Mouse (Mus musculus): ENCODE measurements around the gene Gpn2. TPM values are rescaled to one million over a fixed set of nuclear protein-coding genes. Genes with fewer than 3 reads are reported as not detected.

The Gpn2 gene
- polyA plus RNA-seq, 1 experiment from 2014 or later: 20.4 TPM

DNA sequence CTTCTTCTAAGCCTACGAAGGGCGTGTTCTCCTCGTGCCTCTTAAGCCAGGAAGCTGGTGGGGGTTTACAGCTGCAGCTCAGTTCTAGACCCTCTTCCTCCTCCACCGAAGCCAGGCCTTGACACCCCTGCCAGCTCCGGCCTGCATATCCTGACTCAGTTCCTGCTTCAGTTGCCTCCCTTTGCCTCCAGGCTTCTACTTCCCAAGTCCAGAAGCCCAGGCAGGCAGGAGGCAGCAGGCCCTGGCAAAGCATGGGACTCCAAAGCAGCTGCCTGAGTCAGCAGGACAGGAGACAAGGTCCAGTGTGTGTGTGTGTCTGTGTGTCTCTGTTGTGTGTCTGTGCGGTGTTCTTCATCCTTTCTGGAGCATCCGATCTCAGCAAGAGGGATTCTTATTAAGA is 20.0 kb downstream of the Gpn2 start:
- no peak overlapping the region for H3K4me3 ChIP-seq (replicated peaks; ENCODE audit: low read length)
- no peak overlapping the region for H3K9ac ChIP-seq
- ATAC-seq (ENCODE audit: low FRiP score) (no peak), DNase-seq (ENCODE audit: low spot score) (no peak)
- no peaks in the 10 kb centered on the region for H3K4me1 ChIP-seq (replicated peaks; ENCODE audit: control insufficient read depth, insufficient read depth, low read length)
- peaks cover 37% of the 10 kb centered on the region for H3K27me3 ChIP-seq (ENCODE audit: control insufficient read depth, insufficient read depth, low read length)
- H3K4me2 ChIP-seq (replicated peaks): no peak overlapping the region
- no peaks in the 10 kb centered on the region for H3K9me3 ChIP-seq (ENCODE audit: control insufficient read depth, low read length)
- WGBS: 89% methylated on average over 7 of the region's 7 CpGs
- H3K36me3 ChIP-seq (replicated peaks; ENCODE audit: control insufficient read depth, insufficient read depth): peaks cover 52% of the 10 kb centered on the region
- no peak overlapping the region for H3K27ac ChIP-seq

- no peak overlapping the region for H3K4me2 ChIP-seq (replicated peaks)
- H3K27ac ChIP-seq: no peak overlapping the region
- ATAC-seq (ENCODE audit: low FRiP score): no peak
- no peak overlapping the region for H3K4me3 ChIP-seq (replicated peaks; ENCODE audit: low read length)
- peaks cover 59% of the 10 kb centered on the region for H3K36me3 ChIP-seq (replicated peaks; ENCODE audit: control insufficient read depth, insufficient read depth)
- no peaks in the 10 kb centered on the region for H3K9me3 ChIP-seq (ENCODE audit: control insufficient read depth, low read length)
- no peaks in the 10 kb centered on the region for H3K4me1 ChIP-seq (replicated peaks; ENCODE audit: control insufficient read depth, insufficient read depth, low read length)
- 56% methylated on average over 6 of the region's 6 CpGs for WGBS
- no peak overlapping the region for H3K9ac ChIP-seq
- peaks cover 31% of the 10 kb centered on the region for H3K27me3 ChIP-seq (ENCODE audit: control insufficient read depth, insufficient read depth, low read length)
- DNase-seq (ENCODE audit: low spot score): no peak
These were observed 20.7 kb downstream of the Gpn2 start for GRCm38 (mm10) chr4:133604856-133605255.

- 59% methylated on average over 9 of the region's 9 CpGs for WGBS
- H3K4me1 ChIP-seq (replicated peaks; ENCODE audit: control insufficient read depth, insufficient read depth, low read length): no peaks in the 10 kb centered on the region
- no peaks in the 10 kb centered on the region for H3K9me3 ChIP-seq (ENCODE audit: control insufficient read depth, low read length)
- peaks cover 26% of the 10 kb centered on the region for H3K27me3 ChIP-seq (ENCODE audit: control insufficient read depth, insufficient read depth, low read length)
- H3K4me3 ChIP-seq (replicated peaks; ENCODE audit: low read length): no peak overlapping the region
- H3K27ac ChIP-seq: no peak overlapping the region
- H3K4me2 ChIP-seq (replicated peaks): no peak overlapping the region
- peaks cover 62% of the 10 kb centered on the region for H3K36me3 ChIP-seq (replicated peaks; ENCODE audit: control insufficient read depth, insufficient read depth)
- no peak overlapping the region for H3K9ac ChIP-seq
- DNase-seq (ENCODE audit: low spot score) (no peak), ATAC-seq (ENCODE audit: low FRiP score) (no peak)
These were observed 21.2 kb downstream of the Gpn2 start for GRCm38 (mm10) chr4:133605330-133605729.

DNA sequence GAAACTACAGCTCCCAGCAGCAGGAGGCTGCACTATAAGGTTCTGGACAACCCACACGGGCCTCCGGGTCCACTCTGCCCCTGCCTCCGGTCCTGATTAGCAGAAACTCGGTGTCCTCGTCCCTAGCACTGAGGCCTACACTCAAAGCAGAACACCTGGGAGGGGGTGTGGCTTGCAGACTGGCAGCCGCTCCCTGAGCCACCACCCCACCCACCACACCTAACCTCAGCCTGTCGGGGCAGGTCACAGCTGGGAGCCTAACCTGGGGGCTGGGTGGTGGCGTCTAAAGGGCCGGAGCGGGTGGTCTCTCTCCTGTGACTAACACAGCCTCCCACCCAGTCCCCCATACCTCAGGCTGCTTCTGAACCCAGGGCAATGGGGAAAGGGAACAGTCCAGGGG is 23.1 kb downstream of the Gpn2 start:
- no peak for DNase-seq (ENCODE audit: low spot score)
- Histone ChIP-seq H3K9me3 (ENCODE audit: control insufficient read depth, low read length) (no peaks in the 10 kb centered on the region), H3K4me2 (replicated peaks) (no peak overlapping the region), H3K27ac (no peak overlapping the region), H3K4me3 (replicated peaks; ENCODE audit: low read length) (no peak overlapping the region), H3K36me3 (replicated peaks; ENCODE audit: control insufficient read depth, insufficient read depth) (peaks cover 74% of the 10 kb centered on the region), H3K9ac (no peak overlapping the region), H3K27me3 (ENCODE audit: control insufficient read depth, insufficient read depth, low read length) (peaks cover 13% of the 10 kb centered on the region), H3K4me1 (replicated peaks; ENCODE audit: control insufficient read depth, insufficient read depth, low read length) (no peaks in the 10 kb centered on the region)
- ATAC-seq (ENCODE audit: low FRiP score): no peak
- WGBS: 84% methylated on average over 10 of the region's 10 CpGs

GRCm38 (mm10) chr4:133609719-133610118 is 25.6 kb downstream of the Gpn2 start:
- peaks cover 85% of the 10 kb centered on the region for H3K36me3 ChIP-seq (replicated peaks; ENCODE audit: control insufficient read depth, insufficient read depth)
- no peaks in the 10 kb centered on the region for H3K27me3 ChIP-seq (ENCODE audit: control insufficient read depth, insufficient read depth, low read length)
- H3K4me3 ChIP-seq (replicated peaks; ENCODE audit: low read length): no peak overlapping the region
- no peaks in the 10 kb centered on the region for H3K9me3 ChIP-seq (ENCODE audit: control insufficient read depth, low read length)
- H3K4me2 ChIP-seq (replicated peaks): no peak overlapping the region
- DNase-seq (ENCODE audit: low spot score) (peak; percentile 59), ATAC-seq (ENCODE audit: low FRiP score) (no peak)
- H3K9ac ChIP-seq: no peak overlapping the region
- no peak overlapping the region for H3K27ac ChIP-seq
- no peaks in the 10 kb centered on the region for H3K4me1 ChIP-seq (replicated peaks; ENCODE audit: control insufficient read depth, insufficient read depth, low read length)
- 22% methylated on average over 6 of the region's 6 CpGs for WGBS

DNA sequence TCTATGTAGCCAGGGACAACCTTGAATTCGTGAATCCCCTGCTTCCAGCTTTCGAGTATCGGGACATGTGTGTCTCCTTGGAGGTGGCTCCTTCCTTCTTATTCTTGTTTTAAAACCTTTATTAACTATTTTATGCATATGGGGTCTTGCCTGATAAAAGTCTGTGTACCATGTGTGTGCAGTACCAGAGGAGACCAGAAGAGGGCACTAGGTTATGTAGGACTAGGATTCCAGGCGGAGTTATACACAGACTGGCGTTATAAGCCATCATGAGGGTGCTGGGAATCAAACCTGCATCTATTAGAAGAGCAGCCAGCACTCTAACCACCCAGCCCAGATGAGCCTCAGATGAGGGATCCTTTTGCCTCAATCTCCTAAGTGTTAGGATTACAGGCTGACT is 27.7 kb downstream of the Gpn2 start:
- no peak for DNase-seq (ENCODE audit: low spot score)
- 99% methylated on average over 5 of the region's 5 CpGs for WGBS

GRCm38 (mm10) chr4:133612416-133612815 is 28.3 kb downstream of the Gpn2 start:
- Histone ChIP-seq H3K27me3 (ENCODE audit: control insufficient read depth, insufficient read depth, low read length) (no peaks in the 10 kb centered on the region), H3K4me2 (replicated peaks) (no peak overlapping the region), H3K9me3 (ENCODE audit: control insufficient read depth, low read length) (no peaks in the 10 kb centered on the region), H3K9ac (no peak overlapping the region), H3K27ac (no peak overlapping the region), H3K4me1 (replicated peaks; ENCODE audit: control insufficient read depth, insufficient read depth, low read length) (no peaks in the 10 kb centered on the region), H3K4me3 (replicated peaks; ENCODE audit: low read length) (no peak overlapping the region), H3K36me3 (replicated peaks; ENCODE audit: control insufficient read depth, insufficient read depth) (peaks cover 74% of the 10 kb centered on the region)
- 96% methylated on average over 7 of the region's 7 CpGs for WGBS
- ATAC-seq (ENCODE audit: low FRiP score) (no peak), DNase-seq (ENCODE audit: low spot score) (no peak)

More for the DNA sequence above, 27.7 kb downstream of the Gpn2 start:
- no peak overlapping the region for H3K4me3 ChIP-seq (replicated peaks; ENCODE audit: low read length)
- peaks cover 80% of the 10 kb centered on the region for H3K36me3 ChIP-seq (replicated peaks; ENCODE audit: control insufficient read depth, insufficient read depth)
- no peak overlapping the region for H3K27ac ChIP-seq
- H3K27me3 ChIP-seq (ENCODE audit: control insufficient read depth, insufficient read depth, low read length): no peaks in the 10 kb centered on the region
- no peaks in the 10 kb centered on the region for H3K4me1 ChIP-seq (replicated peaks; ENCODE audit: control insufficient read depth, insufficient read depth, low read length)
- no peaks in the 10 kb centered on the region for H3K9me3 ChIP-seq (ENCODE audit: control insufficient read depth, low read length)
- H3K9ac ChIP-seq: no peak overlapping the region
- H3K4me2 ChIP-seq (replicated peaks): no peak overlapping the region
- ATAC-seq (ENCODE audit: low FRiP score): no peak

DNA sequence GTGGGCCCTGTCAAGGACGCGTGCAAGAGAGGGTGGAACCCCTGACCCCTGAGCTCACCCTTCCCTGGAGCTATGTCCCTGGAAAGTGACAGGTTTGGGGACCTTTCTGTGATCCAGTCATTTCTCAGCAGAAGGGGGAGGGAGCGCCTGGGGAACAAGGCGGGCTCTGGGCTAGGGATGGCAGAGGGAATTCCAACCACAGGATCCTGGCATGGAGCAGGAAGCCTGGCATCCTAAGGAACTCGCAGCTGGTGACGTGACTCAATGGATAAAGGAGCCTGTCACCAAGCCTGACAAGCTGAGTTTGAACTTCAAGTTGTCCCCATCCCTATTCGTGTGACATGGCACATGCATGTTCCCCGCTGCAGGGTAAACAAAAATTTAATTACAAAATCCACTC is 28.9 kb downstream of the Gpn2 start:
- ATAC-seq (ENCODE audit: low FRiP score): no peak
- Histone ChIP-seq H3K4me3 (replicated peaks; ENCODE audit: low read length) (no peak overlapping the region), H3K9me3 (ENCODE audit: control insufficient read depth, low read length) (no peaks in the 10 kb centered on the region), H3K4me1 (replicated peaks; ENCODE audit: control insufficient read depth, insufficient read depth, low read length) (no peaks in the 10 kb centered on the region), H3K4me2 (replicated peaks) (no peak overlapping the region), H3K27me3 (ENCODE audit: control insufficient read depth, insufficient read depth, low read length) (no peaks in the 10 kb centered on the region), H3K9ac (no peak overlapping the region), H3K36me3 (replicated peaks; ENCODE audit: control insufficient read depth, insufficient read depth) (peaks cover 72% of the 10 kb centered on the region), H3K27ac (no peak overlapping the region; the same call in 1 of the 2 replicates)
- DNase-seq (ENCODE audit: low spot score): no peak
- 96% methylated on average over 8 of the region's 8 CpGs for WGBS

DNA sequence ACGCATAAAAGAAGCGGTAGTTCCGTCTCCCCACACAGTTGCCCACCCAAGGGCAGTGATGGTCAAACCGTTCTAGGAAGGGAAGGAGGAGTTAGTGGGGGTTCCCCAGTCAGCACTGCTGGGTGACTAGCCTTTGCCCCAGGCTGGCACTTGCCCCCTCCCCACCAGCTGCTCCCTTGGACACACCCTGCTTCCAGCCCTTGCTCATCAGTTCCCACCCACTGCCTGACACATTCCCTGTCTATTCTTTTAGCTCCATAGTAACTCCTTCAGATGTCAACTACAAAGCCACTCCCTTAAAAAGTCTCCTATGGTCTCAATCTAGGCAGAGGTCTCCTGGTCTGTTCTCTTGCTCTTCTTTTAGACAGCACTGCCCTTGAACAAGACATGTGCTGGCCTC is 29.7 kb downstream of the Gpn2 start:
- Histone ChIP-seq H3K27me3 (ENCODE audit: control insufficient read depth, insufficient read depth, low read length) (no peaks in the 10 kb centered on the region), H3K36me3 (replicated peaks; ENCODE audit: control insufficient read depth, insufficient read depth) (peaks cover 65% of the 10 kb centered on the region), H3K4me3 (replicated peaks; ENCODE audit: low read length) (no peak overlapping the region), H3K27ac (no peak overlapping the region), H3K9me3 (ENCODE audit: control insufficient read depth, low read length) (no peaks in the 10 kb centered on the region), H3K4me1 (replicated peaks; ENCODE audit: control insufficient read depth, insufficient read depth, low read length) (no peaks in the 10 kb centered on the region), H3K9ac (no peak overlapping the region), H3K4me2 (replicated peaks) (no peak overlapping the region)
- WGBS: 86% methylated on average over 4 of the region's 4 CpGs
- DNase-seq (ENCODE audit: low spot score): no peak
- ATAC-seq (ENCODE audit: low FRiP score): no peak

DNA sequence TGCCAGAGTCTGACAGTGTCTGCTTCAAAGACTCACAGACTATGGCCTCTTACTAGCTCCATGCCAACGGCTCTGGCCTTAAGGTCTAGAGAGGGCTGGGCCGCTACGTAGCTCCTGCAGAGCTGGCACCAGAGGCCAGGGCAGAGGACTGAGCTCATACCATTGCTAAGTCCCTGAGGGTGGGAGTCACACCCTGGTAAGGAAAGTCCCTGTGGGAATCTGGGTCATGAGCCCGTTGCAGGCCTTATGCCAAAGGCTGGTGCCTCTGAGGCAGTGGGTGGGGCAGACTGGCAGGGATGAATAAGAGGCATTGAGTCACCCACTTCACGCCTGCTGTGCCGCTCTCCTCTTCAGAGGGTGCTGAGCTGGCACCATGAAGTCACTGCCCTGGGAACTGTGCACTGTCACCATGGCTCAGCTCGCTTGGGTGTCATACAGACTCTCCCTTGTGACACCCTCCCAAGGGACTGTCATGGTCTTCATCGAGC is 30.2 kb downstream of the Gpn2 start:
- Histone ChIP-seq H3K4me3 (replicated peaks; ENCODE audit: low read length) (no peak overlapping the region), H3K4me1 (replicated peaks; ENCODE audit: control insufficient read depth, insufficient read depth, low read length) (no peaks in the 10 kb centered on the region), H3K27me3 (ENCODE audit: control insufficient read depth, insufficient read depth, low read length) (no peaks in the 10 kb centered on the region), H3K9me3 (ENCODE audit: control insufficient read depth, low read length) (no peaks in the 10 kb centered on the region), H3K36me3 (replicated peaks; ENCODE audit: control insufficient read depth, insufficient read depth) (peaks cover 60% of the 10 kb centered on the region), H3K9ac (no peak overlapping the region), H3K27ac (no peak overlapping the region), H3K4me2 (replicated peaks) (no peak overlapping the region)
- WGBS: 90% methylated on average over 8 of the region's 8 CpGs
- DNase-seq (ENCODE audit: low spot score) (no peak), ATAC-seq (ENCODE audit: low FRiP score) (0 out of 2 replicates have a peak, but pooled peaks have one; percentile 51)
